Mouse (Mus musculus): ENCODE data around the gene Shtn1.

Shtn1 gene

GRCm38 (mm10) chr19:58968731-58969506 lies 107.0 kb downstream of the Shtn1 start:
- no peak for DNase-seq (ENCODE audit: low read depth, low spot score)

GRCm38 (mm10) chr19:58963011-58963410 lies 112.9 kb downstream of the Shtn1 start:
- no peak for DNase-seq (ENCODE audit: low read depth, low spot score)

DNA sequence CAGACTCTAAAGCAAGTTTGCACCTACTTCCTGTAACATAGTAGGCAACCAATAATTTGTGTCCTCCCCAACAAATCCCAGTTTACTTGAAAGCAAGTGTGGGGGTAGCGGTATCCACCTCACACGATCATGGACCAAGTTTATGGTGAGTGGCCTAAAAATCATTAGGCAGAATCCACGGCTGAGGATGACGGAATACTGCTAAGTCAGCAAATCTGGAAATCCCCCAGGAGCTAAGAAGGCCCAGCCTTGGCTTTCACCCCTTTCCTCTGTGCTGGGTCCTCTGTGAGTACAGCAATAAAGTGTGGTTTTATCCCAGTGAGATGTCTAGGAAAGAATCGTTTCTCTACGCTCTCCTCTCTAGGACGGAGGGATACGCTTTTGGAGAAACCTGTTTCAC lies 121.1 kb downstream of the Shtn1 start:
- no peak for DNase-seq (ENCODE audit: low read depth, low spot score)

- no peak for DNase-seq (ENCODE audit: low read depth, low spot score)
Observed at GRCm38 (mm10) chr19:58952236-58952635, 123.7 kb downstream of the Shtn1 start.

- no peak for DNase-seq (ENCODE audit: low read depth, low spot score)
Observed at GRCm38 (mm10) chr19:58951521-58951920, 124.4 kb downstream of the Shtn1 start.

GRCm38 (mm10) chr19:58945959-58946358 lies 129.9 kb downstream of the Shtn1 start:
- DNase-seq (ENCODE audit: low read depth, low spot score): no peak

- DNase-seq (ENCODE audit: low read depth, low spot score): peak; percentile 96
Observed at GRCm38 (mm10) chr19:58942841-58943828, 132.8 kb downstream of the Shtn1 start, which contains the start of the genes Eno4 and Hspa12a. Eno4 (plus strand) TSS chr19:58943425. Hspa12a (minus strand) TSS chr19:58943654.

DNA sequence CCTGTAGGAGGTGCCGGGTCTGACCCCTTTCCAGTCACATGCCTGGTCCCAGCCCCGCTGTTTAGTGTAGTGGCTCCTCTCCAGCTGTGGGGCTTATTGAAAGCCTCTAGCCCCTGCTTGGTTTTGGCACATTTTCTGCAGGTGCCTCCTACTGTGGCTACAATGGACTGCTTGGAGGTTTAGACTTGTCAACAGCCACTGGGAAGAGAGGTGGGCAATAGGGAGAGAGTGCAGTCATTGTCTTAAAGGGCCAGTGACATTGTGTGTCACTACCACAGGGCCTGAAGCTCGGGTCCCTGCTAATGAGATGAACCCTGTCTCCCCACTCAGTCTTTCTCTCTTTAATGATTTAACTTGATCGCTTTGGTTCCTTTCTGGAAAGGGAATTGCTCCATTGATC lies 142.8 kb downstream of the Shtn1 start:
- no peak for DNase-seq (ENCODE audit: low read depth, low spot score)

DNA sequence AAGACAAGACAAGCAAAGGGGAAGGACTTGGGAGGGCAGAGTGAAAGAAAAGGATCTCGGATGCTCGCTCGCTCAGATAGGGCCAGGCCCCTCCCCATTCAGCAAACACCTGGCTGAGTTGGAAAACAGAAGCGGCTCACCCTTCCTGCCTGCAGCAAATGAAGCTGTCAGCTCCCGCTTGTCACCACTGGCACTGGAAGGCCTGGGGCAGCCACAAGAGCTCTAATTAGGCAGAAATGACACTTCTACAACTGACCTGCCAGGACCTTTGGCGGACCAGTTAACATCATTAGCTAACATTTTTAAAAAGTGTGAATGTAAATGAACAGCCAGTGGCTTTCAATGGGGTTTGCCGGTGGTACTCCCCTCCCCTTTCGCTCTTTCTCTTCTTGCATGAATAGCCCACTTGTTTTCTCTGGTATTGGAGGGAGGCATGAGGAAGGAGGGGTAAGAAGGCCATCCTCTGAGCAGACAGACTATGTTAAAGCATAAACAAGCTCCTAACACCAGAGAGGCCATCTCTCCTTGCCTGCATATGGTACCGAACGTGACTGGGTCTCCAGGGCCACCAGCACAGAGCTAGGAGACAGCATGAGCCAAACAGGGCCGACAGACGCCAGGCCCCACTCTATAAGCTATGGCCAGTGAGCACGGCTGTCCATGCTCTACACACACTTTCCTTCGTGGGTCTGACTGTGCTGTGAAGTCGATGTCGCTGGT lies 144.7 kb downstream of the Shtn1 start:
- DNase-seq (ENCODE audit: low read depth, low spot score): no peak
